Mouse (Mus musculus): ENCODE data around the gene Pde6h.

GRCm38 (mm10) chr6:136935233-136935632 is 11.6 kb downstream of the Pde6h start:
- no peak for TF ChIP-seq CTCF (IDR thresholded peaks at IDR 0.05; ENCODE audit: control insufficient read depth, insufficient read depth, insufficient replicate concordance, low read depth, low read length)
- no peak for TF ChIP-seq POLR2A (IDR thresholded peaks at IDR 0.05; ENCODE audit: control insufficient read depth, low read depth, low read length)

Data from testis, adult 2 months (tissue).